Mouse (Mus musculus) inflammation-experienced regulatory T-cells, adult 6 months (primary cell): Measurements from ENCODE around the gene Mroh2a. TPM values are rescaled to one million over a fixed set of nuclear protein-coding genes. Genes with fewer than 3 reads are reported as not detected.
"Not testable (repeated sequence)": the region's sequence is repeated elsewhere in the genome, so short reads cannot be mapped to it uniquely, and the experiment has no call there.

Experiments
- ATAC-seq: one replicate; pipeline ENCODE4 v1.8.0; 2017
- polyA plus RNA-seq, 3 experiments: library from polyadenylated mRNA; unstranded; fragments of 100-300 nt; shearing (Covaris generic); gene quantifications; one replicate each; pipeline ENCODE4 v1.2.1; 2017

Gene Mroh2a
- polyA plus RNA-seq, 3 experiments from 2014 or later, result 1.9 to 4.4 (median 2.1) TPM

GRCm38 (mm10) chr1:88219054-88219453, 7.7 kb upstream of the Mroh2a start:
- ATAC-seq, result no peak

- ATAC-seq, result no peak
Observed at GRCm38 (mm10) chr1:88220336-88220735, 6.5 kb upstream of the Mroh2a start.

GRCm38 (mm10) chr1:88222216-88222615, 4.6 kb upstream of the Mroh2a start:
- ATAC-seq, result no peak

GRCm38 (mm10) chr1:88223011-88223515, 3.7 kb upstream of the Mroh2a start:
- not testable (repeated sequence) for ATAC-seq

GRCm38 (mm10) chr1:88223591-88223990, 3.2 kb upstream of the Mroh2a start:
- no peak for ATAC-seq

GRCm38 (mm10) chr1:88224029-88224776, 2.6 kb upstream of the Mroh2a start:
- ATAC-seq, result no peak

- ATAC-seq, result not testable (repeated sequence)
Observed at GRCm38 (mm10) chr1:88225301-88225700, 1.5 kb upstream of the Mroh2a start.

GRCm38 (mm10) chr1:88225741-88226140, 1.0 kb upstream of the Mroh2a start:
- no peak for ATAC-seq

- no peak for ATAC-seq
Observed at GRCm38 (mm10) chr1:88227482-88227881, 696 bp downstream of the Mroh2a start.

- no peak for ATAC-seq
Observed at GRCm38 (mm10) chr1:88228121-88228520, 1.3 kb downstream of the Mroh2a start.

GRCm38 (mm10) chr1:88229566-88229965, 2.8 kb downstream of the Mroh2a start:
- no peak for ATAC-seq

- ATAC-seq, result no peak
Observed at GRCm38 (mm10) chr1:88229986-88230385, 3.2 kb downstream of the Mroh2a start.

GRCm38 (mm10) chr1:88230421-88230820, 3.6 kb downstream of the Mroh2a start:
- ATAC-seq, result no peak

GRCm38 (mm10) chr1:88230981-88231802, 4.4 kb downstream of the Mroh2a start:
- ATAC-seq, result no peak

GRCm38 (mm10) chr1:88231803-88232499, 5.2 kb downstream of the Mroh2a start:
- ATAC-seq, result no peak

- ATAC-seq, result no peak
Observed at GRCm38 (mm10) chr1:88232664-88233380, 6.0 kb downstream of the Mroh2a start.

GRCm38 (mm10) chr1:88233421-88234247, 6.8 kb downstream of the Mroh2a start:
- ATAC-seq, result no peak

GRCm38 (mm10) chr1:88234248-88234610, 7.4 kb downstream of the Mroh2a start:
- no peak for ATAC-seq

- no peak for ATAC-seq
Observed at GRCm38 (mm10) chr1:88234646-88235045, 7.9 kb downstream of the Mroh2a start.

GRCm38 (mm10) chr1:88235046-88235893, 8.5 kb downstream of the Mroh2a start:
- ATAC-seq, result no peak
